Mouse (Mus musculus) mouse trophoblast stem cell (cell line): ENCODE results near the gene Tcte3.
"Not testable (repeated sequence)": the region's sequence is repeated elsewhere in the genome, so short reads cannot be mapped to it uniquely, and the experiment has no call there.

Experiments
- in situ Hi-C, 2 experiments: fragments of 300-500 bp; cut with MseI, MboI; formaldehyde crosslinking; loops; 2 replicates in 1 of 2; 3 replicates in 1 of 2; pipeline ENCODE4 v1.15.1; 2025

The Tcte3 gene

DNA sequence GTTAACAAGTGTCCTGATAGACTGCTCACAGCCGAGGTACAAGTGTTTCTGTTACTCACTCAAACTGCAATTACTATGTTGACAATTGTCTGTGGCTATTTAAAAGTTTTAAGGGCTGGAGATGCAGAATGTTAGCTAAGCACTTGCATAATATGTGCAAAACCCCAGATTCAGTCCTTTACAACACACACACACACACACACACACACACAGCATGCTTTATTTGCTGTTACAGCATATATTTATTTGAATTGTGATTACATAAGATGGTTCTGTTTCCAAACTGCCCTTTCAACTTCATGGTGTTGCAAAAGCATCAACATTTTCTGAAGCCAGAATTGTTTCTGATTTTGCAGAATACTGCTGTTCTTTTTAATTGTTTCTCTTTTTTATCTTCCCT, 9.1 kb upstream of the Tcte3 start:
- in situ Hi-C loops = loop anchor here (25.0 kb wide), 2 partner anchors 337 to 412 kb away; partner anchors contain the start of genes Dll1 (in 2 of the 2) and Fam120b (in 2 of the 2)

DNA sequence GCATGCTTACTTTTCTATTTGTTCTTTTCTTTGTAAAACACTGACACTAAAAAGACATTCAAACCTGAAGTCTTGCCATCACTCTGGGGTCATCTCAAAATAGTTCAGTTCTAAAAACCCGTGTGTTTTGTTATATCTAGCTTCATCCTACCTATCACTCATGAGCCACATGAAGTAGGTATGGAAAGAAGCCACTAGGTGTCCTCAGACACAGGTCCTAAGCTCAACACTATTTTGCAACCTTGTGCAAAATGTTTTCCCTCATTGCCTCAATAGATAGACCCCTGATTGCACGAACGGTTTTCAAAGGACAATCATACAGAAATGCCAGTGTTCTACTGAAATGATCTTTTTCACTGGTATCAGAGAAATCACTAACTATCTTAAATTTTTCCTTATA, 833 bp downstream of the Tcte3 start:
- in situ Hi-C loops = not testable (repeated sequence)

DNA sequence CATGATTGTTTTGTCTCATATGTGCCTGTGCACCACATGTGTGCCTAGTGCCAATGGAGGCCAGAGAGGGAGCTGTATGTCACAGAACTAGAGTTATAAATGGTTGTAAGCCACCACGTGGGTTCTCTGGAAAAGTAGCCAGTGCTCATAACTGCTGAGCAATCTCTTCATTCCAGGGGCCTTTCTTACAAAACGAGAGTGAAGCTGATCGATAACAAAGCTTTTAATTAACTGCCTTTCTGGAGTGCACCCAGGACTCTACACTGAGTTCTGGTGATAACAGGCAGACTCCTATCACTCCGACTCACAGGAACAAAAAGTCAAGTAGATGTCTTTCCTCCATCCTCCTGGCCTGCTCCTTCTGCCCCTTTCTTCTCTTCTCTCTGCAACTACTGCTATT, 9.9 kb downstream of the Tcte3 start:
- in situ Hi-C loops = not testable (repeated sequence)

DNA sequence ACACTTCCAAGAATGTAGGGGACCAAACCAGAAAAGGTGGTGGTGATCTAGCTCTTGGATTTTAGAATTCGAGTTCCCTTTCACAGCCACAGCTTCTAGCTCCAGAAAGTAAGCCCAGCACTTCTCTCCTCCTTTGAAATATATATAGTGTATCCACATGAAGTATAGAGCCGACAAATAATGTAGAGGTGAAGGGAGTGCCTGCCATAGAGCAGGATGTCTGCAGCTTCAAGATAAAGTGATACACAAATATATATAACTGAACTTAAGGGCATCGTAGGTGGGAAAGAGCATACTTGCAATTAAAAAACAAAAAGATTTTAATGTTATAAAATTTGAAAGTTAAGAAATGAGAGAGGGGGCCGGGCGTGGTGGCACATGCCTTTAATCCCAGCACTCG, 15.8 kb downstream of the Tcte3 start:
- in situ Hi-C loops = not testable (repeated sequence)

DNA sequence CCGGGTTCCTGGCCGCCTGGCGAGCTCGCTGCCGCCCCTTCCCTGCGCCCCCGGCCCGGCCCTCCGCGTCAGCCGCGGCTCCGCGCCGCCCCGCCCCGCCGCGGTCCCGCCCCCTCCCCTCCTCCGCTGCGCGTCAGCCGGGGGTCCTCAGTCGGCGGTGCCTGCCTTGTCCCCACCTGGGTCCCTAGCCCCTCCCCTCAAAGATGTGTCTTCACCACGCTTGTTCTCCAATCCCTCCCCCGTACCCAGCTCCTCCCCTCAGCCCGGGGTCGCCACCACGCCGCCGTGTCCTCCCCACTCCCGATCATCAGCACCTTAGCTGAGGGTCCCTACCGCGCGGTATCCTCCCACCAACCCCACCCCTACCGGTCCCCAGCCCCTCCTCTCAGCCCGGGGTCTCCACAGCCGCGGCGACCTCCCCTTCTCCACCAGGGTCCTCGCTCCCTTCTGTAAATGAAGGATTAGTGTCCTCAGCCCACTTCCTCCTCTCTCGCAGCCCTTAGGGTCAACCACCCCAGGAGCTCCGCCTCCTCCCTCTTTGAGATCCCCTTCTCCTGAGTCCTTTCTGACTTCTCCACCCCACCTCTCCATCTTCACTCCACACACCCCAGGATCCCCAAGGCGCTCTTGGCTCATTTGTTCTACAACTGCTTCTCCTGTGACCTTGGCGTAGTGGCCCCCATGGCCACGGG, 16.6 kb downstream of the Tcte3 start:
- in situ Hi-C loops = not testable (repeated sequence)

DNA sequence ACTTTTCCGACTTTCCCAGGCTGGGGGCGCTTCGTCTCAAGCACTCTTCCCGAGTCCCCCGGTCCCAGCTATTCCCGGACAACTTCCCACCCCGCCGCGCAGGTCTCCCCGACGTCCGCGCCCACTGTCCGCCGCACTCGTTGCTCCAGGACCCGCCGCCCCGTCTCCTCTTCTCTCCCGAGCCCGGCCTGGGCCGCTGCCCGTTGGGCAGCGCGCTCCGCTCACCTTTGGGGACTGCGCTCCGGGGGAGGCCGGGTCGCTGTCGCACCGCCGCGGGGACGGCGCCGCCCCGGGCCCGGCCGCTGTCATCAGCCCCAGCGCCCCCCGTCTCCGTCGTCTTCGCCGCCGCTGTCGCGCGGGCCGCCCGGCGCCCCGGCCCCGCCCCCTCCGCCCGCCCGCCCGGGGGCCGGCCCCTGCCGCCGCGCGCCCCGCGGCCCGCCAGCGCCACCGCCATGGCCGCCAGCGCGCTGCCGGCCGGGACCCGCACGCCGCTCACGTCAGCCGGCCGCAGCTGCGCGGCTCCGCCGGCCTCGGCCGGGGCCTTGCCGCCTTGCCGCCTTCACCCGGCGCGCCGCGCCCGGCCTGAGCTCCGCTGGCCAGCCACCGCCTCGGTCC, 17.3 kb downstream of the Tcte3 start:
- in situ Hi-C loops = not testable (repeated sequence)

DNA sequence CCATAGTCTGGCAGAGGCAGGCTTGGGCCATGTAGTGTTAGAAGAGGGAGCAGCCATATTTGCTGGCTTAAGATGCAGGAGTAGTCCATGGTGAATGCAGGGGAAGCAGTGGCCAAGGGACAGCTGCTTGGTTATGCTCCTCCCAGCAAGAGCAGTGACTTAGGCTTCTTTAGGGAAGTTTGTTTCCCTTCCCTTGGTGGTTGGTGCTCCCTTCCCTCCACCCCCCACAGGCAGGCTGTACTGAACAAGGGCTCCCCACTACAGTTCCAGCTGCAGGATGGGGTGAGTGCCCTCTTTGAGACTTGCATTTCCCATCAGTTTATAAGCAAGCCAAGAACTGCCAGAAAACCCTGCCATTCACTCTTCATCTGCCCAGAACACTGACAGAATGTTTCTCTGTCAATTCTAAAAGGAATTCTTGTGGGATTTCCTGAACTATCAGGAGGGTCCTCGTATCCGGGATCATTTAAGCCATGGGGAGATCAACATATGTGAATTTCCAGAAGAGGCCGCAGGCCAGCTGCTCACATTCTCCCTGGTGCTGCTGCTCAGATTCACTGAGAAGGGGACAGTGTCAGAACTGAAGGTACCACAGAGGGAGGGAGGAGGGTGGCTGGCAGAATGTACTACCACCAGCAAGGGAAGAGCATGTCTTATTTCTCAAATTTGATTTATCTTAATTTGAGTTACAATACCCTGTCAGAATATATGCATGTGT, 19.6 kb downstream of the Tcte3 start:
- in situ Hi-C loops = not testable (repeated sequence)

DNA sequence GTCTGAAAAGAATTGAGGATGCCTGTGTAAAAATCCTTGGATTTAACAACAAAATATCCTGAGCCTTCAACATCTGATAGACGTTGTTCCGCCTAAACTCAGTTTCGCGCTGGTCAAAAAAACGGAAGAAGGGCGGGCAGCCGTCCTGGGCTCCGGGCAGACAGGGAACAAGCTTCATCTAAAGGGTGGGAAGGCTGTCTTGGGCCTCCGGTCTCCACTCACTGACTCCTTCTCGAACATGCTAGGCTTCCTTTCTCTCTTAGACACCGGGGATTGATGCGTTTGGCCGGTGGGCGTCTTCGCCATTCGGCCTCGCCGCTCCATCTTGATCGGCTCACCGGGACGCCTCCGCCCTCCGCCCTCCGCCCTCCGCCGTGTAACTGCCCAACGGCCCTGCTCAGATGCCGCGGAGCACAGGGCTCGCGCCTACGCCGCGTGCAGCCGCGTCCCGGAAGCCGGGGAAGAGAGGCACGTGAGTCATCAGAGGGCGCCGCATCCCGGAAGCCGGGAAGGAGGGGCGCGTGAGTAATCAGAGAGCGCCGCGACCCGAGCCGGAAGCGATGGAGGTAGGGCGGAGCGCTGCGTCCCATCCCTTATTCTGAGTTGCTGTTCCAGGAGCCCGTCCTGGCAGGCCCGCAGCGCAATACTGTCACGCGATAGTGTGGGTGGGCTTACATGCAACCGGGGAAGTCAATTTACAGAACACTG, 31.4 kb downstream of the Tcte3 start, which contains the start of gene Gm3435:
TSS of gene Gm3435 (plus strand) at position 471 of the 708 bp plus-strand sequence.
- in situ Hi-C loops = not testable (repeated sequence)

DNA sequence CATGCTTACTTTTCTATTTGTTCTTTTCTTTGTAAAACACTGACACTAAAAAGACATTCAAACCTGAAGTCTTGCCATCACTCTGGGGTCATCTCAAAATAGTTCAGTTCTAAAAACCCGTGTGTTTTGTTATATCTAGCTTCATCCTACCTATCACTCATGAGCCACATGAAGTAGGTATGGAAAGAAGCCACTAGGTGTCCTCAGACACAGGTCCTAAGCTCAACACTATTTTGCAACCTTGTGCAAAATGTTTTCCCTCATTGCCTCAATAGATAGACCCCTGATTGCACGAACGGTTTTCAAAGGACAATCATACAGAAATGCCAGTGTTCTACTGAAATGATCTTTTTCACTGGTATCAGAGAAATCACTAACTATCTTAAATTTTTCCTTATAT, 32.2 kb downstream of the Tcte3 start:
- in situ Hi-C loops = not testable (repeated sequence)

DNA sequence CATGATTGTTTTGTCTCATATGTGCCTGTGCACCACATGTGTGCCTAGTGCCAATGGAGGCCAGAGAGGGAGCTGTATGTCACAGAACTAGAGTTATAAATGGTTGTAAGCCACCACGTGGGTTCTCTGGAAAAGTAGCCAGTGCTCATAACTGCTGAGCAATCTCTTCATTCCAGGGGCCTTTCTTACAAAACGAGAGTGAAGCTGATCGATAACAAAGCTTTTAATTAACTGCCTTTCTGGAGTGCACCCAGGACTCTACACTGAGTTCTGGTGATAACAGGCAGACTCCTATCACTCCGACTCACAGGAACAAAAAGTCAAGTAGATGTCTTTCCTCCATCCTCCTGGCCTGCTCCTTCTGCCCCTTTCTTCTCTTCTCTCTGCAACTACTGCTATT, 41.2 kb downstream of the Tcte3 start:
- in situ Hi-C loops = not testable (repeated sequence)

DNA sequence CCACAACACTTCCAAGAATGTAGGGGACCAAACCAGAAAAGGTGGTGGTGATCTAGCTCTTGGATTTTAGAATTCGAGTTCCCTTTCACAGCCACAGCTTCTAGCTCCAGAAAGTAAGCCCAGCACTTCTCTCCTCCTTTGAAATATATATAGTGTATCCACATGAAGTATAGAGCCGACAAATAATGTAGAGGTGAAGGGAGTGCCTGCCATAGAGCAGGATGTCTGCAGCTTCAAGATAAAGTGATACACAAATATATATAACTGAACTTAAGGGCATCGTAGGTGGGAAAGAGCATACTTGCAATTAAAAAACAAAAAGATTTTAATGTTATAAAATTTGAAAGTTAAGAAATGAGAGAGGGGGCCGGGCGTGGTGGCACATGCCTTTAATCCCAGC, 47.1 kb downstream of the Tcte3 start:
- in situ Hi-C loops = not testable (repeated sequence)

DNA sequence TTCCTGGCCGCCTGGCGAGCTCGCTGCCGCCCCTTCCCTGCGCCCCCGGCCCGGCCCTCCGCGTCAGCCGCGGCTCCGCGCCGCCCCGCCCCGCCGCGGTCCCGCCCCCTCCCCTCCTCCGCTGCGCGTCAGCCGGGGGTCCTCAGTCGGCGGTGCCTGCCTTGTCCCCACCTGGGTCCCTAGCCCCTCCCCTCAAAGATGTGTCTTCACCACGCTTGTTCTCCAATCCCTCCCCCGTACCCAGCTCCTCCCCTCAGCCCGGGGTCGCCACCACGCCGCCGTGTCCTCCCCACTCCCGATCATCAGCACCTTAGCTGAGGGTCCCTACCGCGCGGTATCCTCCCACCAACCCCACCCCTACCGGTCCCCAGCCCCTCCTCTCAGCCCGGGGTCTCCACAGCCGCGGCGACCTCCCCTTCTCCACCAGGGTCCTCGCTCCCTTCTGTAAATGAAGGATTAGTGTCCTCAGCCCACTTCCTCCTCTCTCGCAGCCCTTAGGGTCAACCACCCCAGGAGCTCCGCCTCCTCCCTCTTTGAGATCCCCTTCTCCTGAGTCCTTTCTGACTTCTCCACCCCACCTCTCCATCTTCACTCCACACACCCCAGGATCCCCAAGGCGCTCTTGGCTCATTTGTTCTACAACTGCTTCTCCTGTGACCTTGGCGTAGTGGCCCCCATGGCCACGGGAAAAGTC, 48.0 kb downstream of the Tcte3 start:
- in situ Hi-C loops = not testable (repeated sequence)

DNA sequence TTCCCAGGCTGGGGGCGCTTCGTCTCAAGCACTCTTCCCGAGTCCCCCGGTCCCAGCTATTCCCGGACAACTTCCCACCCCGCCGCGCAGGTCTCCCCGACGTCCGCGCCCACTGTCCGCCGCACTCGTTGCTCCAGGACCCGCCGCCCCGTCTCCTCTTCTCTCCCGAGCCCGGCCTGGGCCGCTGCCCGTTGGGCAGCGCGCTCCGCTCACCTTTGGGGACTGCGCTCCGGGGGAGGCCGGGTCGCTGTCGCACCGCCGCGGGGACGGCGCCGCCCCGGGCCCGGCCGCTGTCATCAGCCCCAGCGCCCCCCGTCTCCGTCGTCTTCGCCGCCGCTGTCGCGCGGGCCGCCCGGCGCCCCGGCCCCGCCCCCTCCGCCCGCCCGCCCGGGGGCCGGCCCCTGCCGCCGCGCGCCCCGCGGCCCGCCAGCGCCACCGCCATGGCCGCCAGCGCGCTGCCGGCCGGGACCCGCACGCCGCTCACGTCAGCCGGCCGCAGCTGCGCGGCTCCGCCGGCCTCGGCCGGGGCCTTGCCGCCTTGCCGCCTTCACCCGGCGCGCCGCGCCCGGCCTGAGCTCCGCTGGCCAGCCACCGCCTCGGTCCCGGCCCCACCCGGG, 48.7 kb downstream of the Tcte3 start:
- in situ Hi-C loops = not testable (repeated sequence)

DNA sequence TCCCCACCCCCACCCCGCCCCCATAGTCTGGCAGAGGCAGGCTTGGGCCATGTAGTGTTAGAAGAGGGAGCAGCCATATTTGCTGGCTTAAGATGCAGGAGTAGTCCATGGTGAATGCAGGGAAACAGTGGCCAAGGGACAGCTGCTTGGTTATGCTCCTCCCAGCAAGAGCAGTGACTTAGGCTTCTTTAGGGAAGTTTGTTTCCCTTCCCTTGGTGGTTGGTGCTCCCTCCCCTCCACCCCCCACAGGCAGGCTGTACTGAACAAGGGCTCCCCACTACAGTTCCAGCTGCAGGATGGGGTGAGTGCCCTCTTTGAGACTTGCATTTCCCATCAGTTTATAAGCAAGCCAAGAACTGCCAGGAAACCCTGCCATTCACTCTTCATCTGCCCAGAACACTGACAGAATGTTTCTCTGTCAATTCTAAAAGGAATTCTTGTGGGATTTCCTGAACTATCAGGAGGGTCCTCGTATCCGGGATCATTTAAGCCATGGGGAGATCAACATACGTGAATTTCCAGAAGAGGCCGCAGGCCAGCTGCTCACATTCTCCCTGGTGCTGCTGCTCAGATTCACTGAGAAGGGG, 51.1 kb downstream of the Tcte3 start:
- in situ Hi-C loops = not testable (repeated sequence)

DNA sequence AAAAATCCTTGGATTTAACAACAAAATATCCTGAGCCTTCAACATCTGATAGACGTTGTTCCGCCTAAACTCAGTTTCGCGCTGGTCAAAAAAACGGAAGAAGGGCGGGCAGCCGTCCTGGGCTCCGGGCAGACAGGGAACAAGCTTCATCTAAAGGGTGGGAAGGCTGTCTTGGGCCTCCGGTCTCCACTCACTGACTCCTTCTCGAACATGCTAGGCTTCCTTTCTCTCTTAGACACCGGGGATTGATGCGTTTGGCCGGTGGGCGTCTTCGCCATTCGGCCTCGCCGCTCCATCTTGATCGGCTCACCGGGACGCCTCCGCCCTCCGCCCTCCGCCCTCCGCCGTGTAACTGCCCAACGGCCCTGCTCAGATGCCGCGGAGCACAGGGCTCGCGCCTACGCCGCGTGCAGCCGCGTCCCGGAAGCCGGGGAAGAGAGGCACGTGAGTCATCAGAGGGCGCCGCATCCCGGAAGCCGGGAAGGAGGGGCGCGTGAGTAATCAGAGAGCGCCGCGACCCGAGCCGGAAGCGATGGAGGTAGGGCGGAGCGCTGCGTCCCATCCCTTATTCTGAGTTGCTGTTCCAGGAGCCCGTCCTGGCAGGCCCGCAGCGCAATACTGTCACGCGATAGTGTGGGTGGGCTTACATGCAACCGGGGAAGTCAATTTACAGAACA, 62.8 kb downstream of the Tcte3 start, which contains the start of the genes 9030025P20Rik and Gm3417:
TSS of gene 9030025P20Rik (plus strand) at position 107 of the 677 bp plus-strand sequence.
TSS of gene Gm3417 (minus strand) at position 429 of the 677 bp plus-strand sequence.
- in situ Hi-C loops = not testable (repeated sequence)

DNA sequence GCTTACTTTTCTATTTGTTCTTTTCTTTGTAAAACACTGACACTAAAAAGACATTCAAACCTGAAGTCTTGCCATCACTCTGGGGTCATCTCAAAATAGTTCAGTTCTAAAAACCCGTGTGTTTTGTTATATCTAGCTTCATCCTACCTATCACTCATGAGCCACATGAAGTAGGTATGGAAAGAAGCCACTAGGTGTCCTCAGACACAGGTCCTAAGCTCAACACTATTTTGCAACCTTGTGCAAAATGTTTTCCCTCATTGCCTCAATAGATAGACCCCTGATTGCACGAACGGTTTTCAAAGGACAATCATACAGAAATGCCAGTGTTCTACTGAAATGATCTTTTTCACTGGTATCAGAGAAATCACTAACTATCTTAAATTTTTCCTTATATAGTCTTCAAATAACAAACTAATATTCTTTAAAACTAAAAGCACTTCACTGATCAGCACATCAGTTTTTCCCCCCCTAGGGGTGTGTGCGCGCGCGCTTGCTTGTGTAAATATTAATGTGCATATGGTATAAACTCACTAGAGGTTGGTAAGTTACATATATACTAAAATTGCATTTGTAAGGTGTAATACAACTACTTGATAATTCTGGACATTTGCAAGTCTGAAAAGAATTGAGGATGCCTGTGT, 63.4 kb downstream of the Tcte3 start:
- in situ Hi-C loops = not testable (repeated sequence)
